Mouse (Mus musculus): ENCODE results near the gene Fam69b.

GRCm38 (mm10) chr2:26607056-26607910 lies 21.0 kb upstream of the Fam69b start:
- no peak for TF ChIP-seq CTCF (IDR thresholded peaks at IDR 0.05; ENCODE audit: control insufficient read depth, insufficient read depth, low read length)
- no peak for TF ChIP-seq POLR2A (IDR thresholded peaks at IDR 0.05; ENCODE audit: borderline replicate concordance, control insufficient read depth, low read depth, low read length)

Measured in bone marrow, adult 2 months (tissue).